Mouse (Mus musculus): ENCODE measurements around the gene Aftph. TPM values are rescaled to one million over a fixed set of nuclear protein-coding genes. Genes with fewer than 3 reads are reported as not detected.
"Not testable (repeated sequence)": the region's sequence is repeated elsewhere in the genome, so short reads cannot be mapped to it uniquely, and the experiment has no call there.

Gene Aftph
- polyA plus RNA-seq (2012; rRNA removed): 41.5 and 44.8 TPM in 2 replicates

- DNase-seq (ENCODE audit: low read depth): peak; percentile 79
Measured at GRCm38 (mm10) chr11:20741201-20742100, at the start of gene Aftph. Gene Aftph (minus strand): TSS chr11:20741589.

GRCm38 (mm10) chr11:20789015-20789414, 47.6 kb upstream of the Aftph start:
- DNase-seq (ENCODE audit: low read depth): no peak

- no peak for DNase-seq (ENCODE audit: low read depth)
Measured at GRCm38 (mm10) chr11:20788070-20788469, 46.7 kb upstream of the Aftph start.

- no peak for DNase-seq (ENCODE audit: low read depth)
Measured at GRCm38 (mm10) chr11:20786191-20786590, 44.8 kb upstream of the Aftph start.

GRCm38 (mm10) chr11:20785186-20785585, 43.8 kb upstream of the Aftph start:
- no peak for DNase-seq (ENCODE audit: low read depth)

- no peak for DNase-seq (ENCODE audit: low read depth)
Measured at GRCm38 (mm10) chr11:20784776-20785175, 43.4 kb upstream of the Aftph start.

- no peak for DNase-seq (ENCODE audit: low read depth)
Measured at GRCm38 (mm10) chr11:20783467-20783866, 42.1 kb upstream of the Aftph start.

- no peak for DNase-seq (ENCODE audit: low read depth)
Measured at GRCm38 (mm10) chr11:20782620-20783019, 41.2 kb upstream of the Aftph start.

GRCm38 (mm10) chr11:20780312-20780711, 38.9 kb upstream of the Aftph start:
- DNase-seq (ENCODE audit: low read depth): no peak

GRCm38 (mm10) chr11:20778861-20779563, 37.6 kb upstream of the Aftph start:
- no peak for DNase-seq (ENCODE audit: low read depth)

GRCm38 (mm10) chr11:20778298-20778697, 36.9 kb upstream of the Aftph start:
- no peak for DNase-seq (ENCODE audit: low read depth)

GRCm38 (mm10) chr11:20776668-20777067, 35.3 kb upstream of the Aftph start:
- DNase-seq (ENCODE audit: low read depth): no peak

GRCm38 (mm10) chr11:20772642-20773041, 31.3 kb upstream of the Aftph start:
- DNase-seq (ENCODE audit: low read depth): no peak

- DNase-seq (ENCODE audit: low read depth): not testable (repeated sequence)
Measured at GRCm38 (mm10) chr11:20771827-20772226, 30.4 kb upstream of the Aftph start.

- DNase-seq (ENCODE audit: low read depth): not testable (repeated sequence)
Measured at GRCm38 (mm10) chr11:20761984-20762383, 20.6 kb upstream of the Aftph start.

- DNase-seq (ENCODE audit: low read depth): no peak
Measured at GRCm38 (mm10) chr11:20750573-20750972, 9.2 kb upstream of the Aftph start.

GRCm38 (mm10) chr11:20743353-20743752, 2.0 kb upstream of the Aftph start:
- DNase-seq (ENCODE audit: low read depth): no peak

GRCm38 (mm10) chr11:20742361-20742897, 1.0 kb upstream of the Aftph start:
- DNase-seq (ENCODE audit: low read depth): no peak

GRCm38 (mm10) chr11:20740481-20741200, 748 bp downstream of the Aftph start:
- no peak for DNase-seq (ENCODE audit: low read depth)

GRCm38 (mm10) chr11:20734066-20734465, 7.3 kb downstream of the Aftph start:
- DNase-seq (ENCODE audit: low read depth): no peak

GRCm38 (mm10) chr11:20733486-20734030, 7.8 kb downstream of the Aftph start:
- DNase-seq (ENCODE audit: low read depth): no peak

- no peak for DNase-seq (ENCODE audit: low read depth)
Measured at GRCm38 (mm10) chr11:20729403-20729802, 12.0 kb downstream of the Aftph start.
